ENCODE assay signal across 12 mouse cellular contexts in genomic region chr1:137922769-137923168, GRCm38 (mm10).
DNase-seq lines count a peak whose midpoint lies in the region; ATAC-seq and TF ChIP-seq lines count a peak whose summit lies in the region.
"Had no signal": no experiment of that assay in that cellular context is flagged by ENCODE, and none has a peak within 500 bp of the region (broad histone marks: within the 10 kb centered on the region; RNA-seq: fewer than 3 reads in every experiment).

No protein-coding gene starts in this region.

- no peak for ATAC-seq in forebrain, embryonic 15.5 days (replicated peaks)
- ATAC-seq in forebrain, embryonic 13.5 days = no peak

- peak overlapping the region; percentile 64 for H3K27ac ChIP-seq in forebrain, embryonic 15.5 days (replicated peaks)
- no peak overlapping the region for H3K27ac ChIP-seq in forebrain, embryonic 13.5 days

- peaks cover 43% of the 10 kb centered on the region for H3K4me1 ChIP-seq in forebrain, embryonic 15.5 days
- H3K4me1 ChIP-seq in forebrain, embryonic 13.5 days = peaks cover 44% of the 10 kb centered on the region
- H3K4me1 ChIP-seq in lung, adult 2 months (ENCODE audit: control insufficient read depth, insufficient read depth, low read length) = peaks cover 13% of the 10 kb centered on the region

- DNase-seq in lung, postnatal 25 days (ENCODE audit: low spot score) = peak; percentile 39
- no peak for DNase-seq in lung, adult 2 months
- DNase-seq in lung, postnatal 36 days = peak; percentile 61
- peak; percentile 77 to 80 for DNase-seq in spleen, postnatal 36 days (ENCODE audit: low spot score in 2 of 2)
- DNase-seq in cerebellum, adult 11-12 months = no peak
- no peak for DNase-seq in gastrocnemius, postnatal 14 days
- DNase-seq: adrenal gland, adult 2 months; cerebellum, adult 11 months; gastrocnemius, postnatal 36 days; kidney, adult 18-20 months had no signal

- no peak for TF ChIP-seq POLR2A in lung, adult 2 months (IDR thresholded peaks at IDR 0.05; ENCODE audit: borderline replicate concordance, extremely low read depth, low read depth, low read length)

- intact Hi-C loops in gastrocnemius, postnatal 14 days (cut with DNase I; ENCODE audit: low total_unique reads) = loop anchor here (2.0 kb wide), 1 partner anchor 22 kb away; no protein-coding TSS in a partner anchor

- no peaks in the 10 kb centered on the region for H3K9me3 ChIP-seq in forebrain, embryonic 15.5 days
- no peaks in the 10 kb centered on the region for H3K9me3 ChIP-seq in forebrain, embryonic 13.5 days (replicated peaks)

- H3K27me3 ChIP-seq in forebrain, embryonic 15.5 days = no peaks in the 10 kb centered on the region
- no peaks in the 10 kb centered on the region for H3K27me3 ChIP-seq in forebrain, embryonic 13.5 days

- WGBS in forebrain, embryonic 15.5 days = 83% methylated on average over 7 of the region's 7 CpGs
- 84% methylated on average over 7 of the region's 7 CpGs for WGBS in forebrain, embryonic 13.5 days
- WGBS in lung, adult 2 months = 56% methylated on average over 7 of the region's 7 CpGs

- H3K9ac ChIP-seq in forebrain, embryonic 15.5 days (replicated peaks) = no peak overlapping the region
- no peak overlapping the region for H3K9ac ChIP-seq in forebrain, embryonic 13.5 days

- no peak for TF ChIP-seq CTCF in lung, adult 2 months (IDR thresholded peaks at IDR 0.05; ENCODE audit: insufficient read depth, low read length)

- peaks cover 6% of the 10 kb centered on the region for H3K36me3 ChIP-seq in forebrain, embryonic 15.5 days
- H3K36me3 ChIP-seq in forebrain, embryonic 13.5 days (ENCODE audit: poor library complexity, severe bottlenecking) = peaks cover 18% of the 10 kb centered on the region

- no peak overlapping the region for H3K4me3 ChIP-seq in forebrain, embryonic 15.5 days
- H3K4me3 ChIP-seq in forebrain, embryonic 13.5 days = no peak overlapping the region
- no peak overlapping the region for H3K4me3 ChIP-seq in lung, adult 2 months (replicated peaks; ENCODE audit: extremely low read depth, low read depth, low read length)

- no peak overlapping the region for H3K4me2 ChIP-seq in forebrain, embryonic 15.5 days (replicated peaks)
- no peak overlapping the region for H3K4me2 ChIP-seq in forebrain, embryonic 13.5 days

Comparison
In these comparisons a context has a peak if more than half of its experiments do, and no peak if none do; other contexts are left out.
1. DNase-seq: peak in lung, postnatal 25 days (single experiment), lung, postnatal 36 days (single experiment) and spleen, postnatal 36 days (2 of 2); none in lung, adult 2 months (single experiment), cerebellum, adult 11-12 months (single experiment) and gastrocnemius, postnatal 14 days (single experiment).